Mouse (Mus musculus) megakaryocyte, embryonic 14.5 days (primary cell): ENCODE measurements around the gene Pfdn5.

ENCODE experiments used
- FLI1 ChIP-seq: IDR thresholded peaks from 2 replicates; pipeline ENCODE4 v1.6.1; 2012; ENCODE audit warnings: low read length, inconsistent platforms, mixed read lengths
- GATA1 ChIP-seq: IDR thresholded peaks from 3 replicates; pipeline ENCODE4 v1.6.1; 2012; ENCODE audit warnings: mixed read lengths, low read length, inconsistent platforms, borderline replicate concordance

- TF ChIP-seq GATA1 (no peak), FLI1 (no peak)
Observed at GRCm38 (mm10) chr15:102339612-102340011, 13.7 kb downstream of the Pfdn5 start.
